Mouse (Mus musculus) lung, postnatal 14 days (tissue): ENCODE results near the gene Galnt2.

ENCODE experiments used
- DNase-seq: peaks from one replicate; pipeline ENCODE4 v3.0.0; 2021

The Galnt2 gene

DNA sequence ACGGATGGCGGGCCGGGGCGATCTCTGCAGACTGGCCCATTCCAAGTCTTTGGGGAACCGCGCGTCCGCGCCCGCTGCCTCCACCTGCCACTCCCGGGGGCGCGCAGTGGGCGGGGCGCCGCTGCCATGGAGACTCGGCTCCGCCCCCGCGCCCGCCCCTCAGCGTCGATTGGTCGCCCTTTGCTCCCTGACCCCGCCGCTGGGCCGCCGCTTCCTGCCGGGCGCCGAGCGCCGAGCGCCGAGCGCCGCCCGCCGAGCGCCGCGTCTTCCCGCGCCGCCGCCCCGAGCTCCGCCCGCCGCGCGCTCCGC lies at the start of gene Galnt2:
Galnt2 (plus strand) TSS at position 216 of the 309 bp plus-strand sequence.
- DNase-seq, result peak; percentile 91

DNA sequence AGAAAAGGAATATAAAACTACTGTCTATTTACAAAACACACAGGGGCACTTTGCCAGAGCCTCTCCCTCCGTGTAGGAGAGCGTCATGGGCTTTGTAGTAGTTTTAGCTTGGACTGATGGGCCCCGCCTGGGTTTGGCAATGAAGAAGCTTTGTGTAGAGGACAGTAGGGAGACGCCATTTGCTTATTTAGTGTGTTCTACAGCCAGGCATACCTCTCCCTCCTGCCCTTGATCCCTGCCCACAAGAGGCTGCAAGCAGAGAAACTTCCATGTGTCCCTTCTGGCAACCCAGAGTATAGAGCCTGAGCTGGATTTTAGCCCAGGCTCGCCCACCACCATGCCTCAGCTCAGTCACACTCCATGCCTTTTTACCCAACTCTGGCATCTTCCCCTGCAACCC lies 49.4 kb upstream of the Galnt2 start:
- peak; percentile 49 for DNase-seq

DNA sequence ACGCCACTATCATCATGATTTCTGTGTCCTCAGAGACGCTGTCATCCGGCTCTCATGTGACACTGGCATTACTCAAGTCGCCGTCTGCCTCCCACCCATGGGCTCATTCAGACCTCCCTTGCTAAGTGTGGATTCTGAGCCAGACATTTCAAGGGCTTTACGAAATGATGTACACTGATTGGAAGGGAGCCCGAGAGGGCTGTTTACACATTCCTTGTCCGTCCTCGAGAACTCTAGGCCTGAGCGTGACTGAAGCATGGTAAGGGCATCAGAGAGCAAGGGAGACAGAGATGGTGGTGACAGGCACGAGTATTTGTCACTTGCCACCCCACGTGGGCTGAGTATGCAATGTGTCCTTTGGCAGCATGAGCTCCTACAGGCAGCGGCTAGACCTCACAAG lies 49.0 kb upstream of the Galnt2 start:
- DNase-seq, result peak; percentile 77

DNA sequence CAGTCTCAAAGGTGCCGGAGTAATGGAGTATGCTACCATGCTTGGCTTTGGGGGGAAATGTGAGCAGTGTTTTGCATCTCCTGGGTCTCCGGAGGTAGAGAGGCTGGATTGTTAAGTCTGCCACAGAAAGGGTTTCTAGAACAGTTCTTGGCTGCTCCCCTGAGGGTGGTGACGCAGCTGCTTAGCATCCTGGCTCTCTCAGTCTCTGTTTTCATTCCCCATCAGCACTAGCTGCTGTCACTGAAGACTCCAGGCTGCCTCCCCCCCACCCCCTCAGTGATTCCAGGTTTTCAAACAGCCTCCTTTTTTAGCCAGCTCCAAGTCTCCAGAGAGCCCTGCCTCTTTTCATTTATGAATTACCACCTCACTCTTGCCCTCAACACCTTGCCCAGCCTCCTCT lies 47.1 kb upstream of the Galnt2 start:
- DNase-seq, result peak; percentile 28

DNA sequence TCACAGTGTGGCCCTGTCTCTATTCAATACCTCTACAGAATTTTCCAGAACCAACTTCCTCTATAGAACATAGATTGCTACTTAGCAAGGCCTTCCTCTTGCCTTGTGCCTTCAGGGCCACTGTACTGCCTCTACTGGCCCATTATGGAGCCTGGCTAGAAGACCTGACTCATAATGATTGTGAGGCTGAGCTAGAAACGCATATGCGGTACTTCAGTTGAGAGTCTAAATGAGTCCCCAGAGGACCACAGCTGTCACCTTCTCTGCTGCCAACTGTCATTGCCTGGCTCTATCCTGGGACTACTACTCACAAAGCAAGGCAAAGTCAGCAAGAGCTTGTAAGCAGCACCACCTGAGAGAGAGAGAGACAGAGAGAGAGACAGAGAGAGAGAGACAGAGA lies 46.7 kb upstream of the Galnt2 start:
- no peak for DNase-seq

DNA sequence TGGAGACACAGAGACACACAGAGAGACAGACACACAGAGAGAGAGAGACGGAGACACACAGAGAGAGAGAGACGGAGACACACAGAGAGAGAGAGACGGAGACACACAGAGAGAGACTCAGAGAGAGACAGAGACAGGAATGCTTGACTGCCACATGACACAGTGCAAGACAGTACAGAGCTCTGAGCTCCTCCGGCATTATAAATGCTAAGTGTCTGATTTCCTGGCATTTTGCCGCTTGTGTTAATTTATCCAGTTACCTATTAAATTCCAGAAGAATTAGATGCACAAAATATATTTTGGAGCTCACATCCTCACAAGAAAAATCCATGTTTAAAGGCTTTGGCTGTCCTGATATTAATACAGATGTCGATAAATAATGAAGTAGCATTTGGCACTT lies 46.1 kb upstream of the Galnt2 start:
- DNase-seq, result no peak

DNA sequence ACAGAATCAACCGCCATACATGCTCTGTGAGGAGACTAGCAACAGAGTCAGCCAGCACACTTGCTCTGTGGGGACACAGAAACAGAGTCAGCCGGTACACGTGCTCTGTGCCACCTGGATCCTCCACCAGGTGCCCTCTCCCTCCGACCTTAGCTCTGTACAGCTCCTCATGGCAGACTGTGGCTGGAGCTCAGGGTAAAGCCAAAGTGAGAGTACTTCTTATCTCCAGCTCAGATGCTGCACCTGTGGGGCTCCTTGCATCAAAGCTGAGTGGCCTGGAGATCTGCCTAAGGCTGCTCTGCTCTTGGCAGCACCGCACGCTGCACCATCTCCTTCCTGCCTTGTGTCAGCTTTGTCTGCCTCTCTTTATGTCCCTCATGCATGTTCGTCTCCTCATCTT lies 40.8 kb upstream of the Galnt2 start:
- DNase-seq, result no peak

DNA sequence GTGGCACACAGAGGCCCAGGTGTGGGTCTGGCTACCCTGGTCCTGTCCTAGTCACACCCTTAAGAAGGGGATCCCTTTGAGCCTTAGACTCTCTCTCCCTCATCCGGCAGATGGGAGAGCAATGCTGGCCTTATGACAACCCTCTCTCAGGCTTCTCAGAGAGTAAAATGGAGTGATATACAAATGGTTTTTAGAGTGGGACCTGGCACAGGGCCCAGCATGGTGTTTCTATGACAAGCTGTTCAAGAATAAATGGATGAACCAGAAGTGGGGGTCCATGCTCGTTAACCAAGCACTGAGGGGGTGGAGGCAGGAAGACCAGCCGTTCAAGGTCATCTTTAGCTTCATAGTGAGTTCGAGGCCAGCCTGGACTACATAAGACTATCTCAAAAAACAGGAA lies 38.9 kb upstream of the Galnt2 start:
- no peak for DNase-seq

DNA sequence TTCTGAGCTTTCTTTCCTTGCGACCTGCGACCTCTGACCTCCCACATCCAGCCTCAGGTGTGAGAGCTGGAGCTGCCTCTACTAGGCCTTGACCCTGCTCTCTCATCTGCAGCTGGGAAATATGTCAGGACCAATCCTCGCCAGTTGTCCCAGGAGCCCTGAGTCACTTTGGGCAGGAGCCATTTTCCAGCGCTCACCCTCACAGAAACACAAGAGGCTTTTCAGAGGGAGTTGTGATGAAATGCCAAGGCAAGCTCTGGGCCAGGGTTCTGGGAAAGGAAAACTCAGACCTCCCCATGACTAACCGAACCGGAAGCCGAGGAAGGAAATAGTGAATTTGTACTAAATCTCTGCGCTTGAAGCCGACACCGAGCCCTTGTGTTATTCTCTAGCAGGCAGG lies 38.2 kb upstream of the Galnt2 start:
- DNase-seq, result peak; percentile 69

DNA sequence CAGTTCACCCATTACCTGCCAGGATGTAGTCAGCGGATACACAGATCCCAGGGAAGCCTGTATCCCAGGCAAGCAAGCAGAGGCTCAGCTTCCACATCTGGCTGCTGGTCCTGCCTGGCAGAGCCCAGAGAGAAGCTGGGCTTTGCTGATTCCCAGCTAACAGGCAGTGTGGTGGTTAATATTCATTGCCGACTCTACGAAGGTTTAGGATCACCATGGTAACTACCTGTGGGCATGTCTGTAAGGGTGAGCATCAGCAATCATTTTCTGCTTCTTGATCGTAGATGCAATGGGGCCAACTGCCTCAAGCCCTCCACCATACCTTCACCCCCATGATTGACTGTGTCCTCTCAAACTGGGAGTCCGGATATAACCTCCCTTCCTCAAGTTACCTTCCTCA lies 37.2 kb upstream of the Galnt2 start:
- no peak for DNase-seq

DNA sequence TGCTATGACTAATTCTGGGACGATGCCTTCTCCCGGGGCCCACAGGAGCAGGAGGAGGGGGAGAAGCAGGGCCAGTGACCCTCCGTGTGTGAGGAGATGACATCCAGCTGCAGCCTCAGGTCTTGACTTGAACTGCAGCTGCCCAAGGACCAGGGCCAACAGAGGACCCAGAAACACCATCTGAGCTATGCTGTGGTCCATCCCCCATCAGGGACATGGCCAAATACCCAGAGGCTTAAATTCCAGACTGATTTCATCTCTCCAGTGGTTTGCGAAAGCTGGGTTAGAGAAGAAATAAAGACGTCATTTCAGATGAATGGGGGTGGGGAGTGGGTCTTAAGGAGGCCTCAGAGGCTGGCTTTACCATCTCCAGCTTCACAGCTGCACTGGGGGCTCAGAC lies 35.0 kb upstream of the Galnt2 start:
- DNase-seq, result peak; percentile 75

DNA sequence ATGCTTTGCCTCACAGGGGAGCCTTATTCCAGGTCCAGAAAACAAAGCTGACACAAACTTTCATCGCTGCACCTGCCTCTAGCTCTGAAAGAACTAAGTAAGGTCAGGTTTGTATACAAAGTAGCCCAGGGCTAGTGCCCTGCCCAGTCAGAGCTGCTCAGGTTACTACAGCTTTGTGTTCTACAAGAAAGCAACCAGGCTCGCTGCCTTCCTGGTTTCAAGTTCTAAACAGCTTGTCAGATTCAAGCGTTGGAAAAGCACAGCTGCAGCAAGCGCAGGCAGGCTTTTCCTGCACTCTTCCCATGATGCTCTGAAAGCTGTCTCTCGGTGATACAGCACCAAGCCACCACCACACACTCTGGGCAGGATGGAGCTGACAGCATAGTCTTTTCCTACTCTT lies 34.4 kb upstream of the Galnt2 start:
- no peak for DNase-seq

DNA sequence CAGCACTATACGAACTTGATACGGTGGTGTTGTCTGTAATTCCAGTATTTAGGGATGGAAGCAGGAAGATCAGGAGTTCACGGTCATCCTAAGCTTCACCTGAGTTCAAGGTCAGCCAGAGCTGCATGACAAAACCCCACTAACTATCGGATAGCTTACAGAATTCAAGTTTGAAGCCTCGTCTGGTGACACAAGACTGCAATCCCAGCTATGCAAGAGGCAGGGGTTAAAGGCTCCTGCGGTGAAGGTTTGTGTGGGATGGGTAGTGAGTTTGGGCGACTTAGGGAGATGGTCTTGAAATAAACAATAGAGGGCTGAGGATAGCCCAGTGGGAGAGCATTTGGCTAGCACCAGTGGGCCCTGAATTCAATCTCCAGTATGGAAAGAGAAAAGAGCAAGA lies 33.0 kb upstream of the Galnt2 start:
- no peak for DNase-seq

DNA sequence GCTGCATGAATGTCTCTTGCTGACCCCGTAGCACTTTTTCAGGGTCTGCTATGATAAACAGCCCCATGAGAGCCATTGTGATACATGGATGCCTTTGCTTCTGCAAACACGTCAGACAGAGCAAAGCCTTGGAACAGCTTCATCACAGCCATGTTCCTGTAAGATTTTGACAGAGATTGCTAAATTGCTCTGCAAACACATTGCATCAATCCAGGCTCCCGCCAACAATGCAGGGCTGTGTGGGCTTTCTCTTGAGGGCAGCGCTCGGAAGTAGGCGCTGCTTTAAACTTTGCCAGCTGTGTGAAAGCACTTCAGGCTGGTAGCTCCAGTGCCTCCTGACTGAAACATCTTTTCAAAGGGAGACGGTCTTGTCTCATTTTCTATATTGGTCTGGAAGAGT lies 30.8 kb upstream of the Galnt2 start:
- peak; percentile 45 for DNase-seq

DNA sequence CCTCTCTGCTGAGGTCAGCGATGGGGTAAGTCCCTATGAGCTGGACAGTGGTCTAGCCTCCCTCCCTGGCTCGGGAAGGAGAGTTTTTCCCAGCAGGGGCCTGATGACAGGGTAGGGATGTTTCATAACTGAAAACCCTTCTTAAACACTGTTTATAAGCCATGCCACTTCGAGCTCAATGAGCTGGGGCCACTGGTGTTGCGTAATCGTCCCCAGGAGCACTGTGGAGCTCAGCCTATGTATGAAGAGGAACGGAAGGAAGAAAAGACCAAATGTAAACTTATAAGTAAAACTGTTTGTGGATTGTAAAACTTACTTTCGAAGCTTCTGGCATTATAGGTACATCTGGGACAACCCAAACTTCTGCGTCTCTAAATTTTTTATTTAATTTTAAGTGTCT lies 29.5 kb upstream of the Galnt2 start:
- DNase-seq, result peak; percentile 43

DNA sequence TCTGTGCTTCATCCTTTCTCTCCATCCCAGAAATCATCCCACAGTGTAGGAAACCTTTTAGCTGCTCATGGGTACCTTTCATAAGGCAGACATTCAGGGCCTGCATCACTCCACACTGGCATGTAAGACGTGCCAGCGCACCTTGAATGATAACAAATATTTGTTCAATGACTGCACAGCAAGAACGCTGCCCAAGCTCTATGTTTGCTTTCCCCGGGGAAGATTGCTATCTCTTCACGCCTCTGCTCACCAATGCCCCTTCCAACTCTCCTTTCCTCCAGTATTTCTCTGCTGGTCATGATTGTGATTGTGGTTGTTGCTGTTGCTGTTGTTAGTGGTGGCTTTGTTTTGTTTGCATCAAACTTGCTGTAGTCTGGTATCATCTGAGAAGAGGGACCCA lies 28.3 kb upstream of the Galnt2 start:
- no peak for DNase-seq

DNA sequence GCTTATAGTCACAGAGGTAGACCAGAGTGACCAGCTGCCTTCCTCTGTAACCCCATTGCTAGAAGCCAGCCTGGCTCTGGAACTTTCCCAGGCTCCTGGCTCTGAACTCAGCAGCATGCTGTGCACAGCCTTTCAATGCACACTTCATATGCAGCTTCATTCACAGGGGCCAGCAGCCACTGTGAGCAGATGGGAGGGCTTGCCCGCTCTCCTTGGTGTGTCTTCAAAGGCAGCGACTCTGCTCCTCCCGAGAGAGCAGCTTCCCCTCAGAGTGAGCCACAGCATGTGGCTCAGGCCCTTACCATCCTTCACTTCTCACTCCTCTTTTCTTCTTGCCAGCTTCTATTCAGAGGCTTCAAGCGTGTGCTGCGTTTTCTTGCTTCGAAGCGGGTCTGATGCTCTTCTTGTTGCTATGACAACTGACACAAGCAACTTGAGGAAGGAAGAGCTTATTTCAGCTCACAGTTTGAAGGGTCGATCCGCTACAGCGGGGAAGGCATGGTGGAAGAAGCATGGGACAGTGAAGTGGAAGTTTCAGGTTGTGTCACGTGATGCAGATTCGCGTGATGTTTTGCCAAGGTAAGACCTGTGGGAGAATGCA lies 27.1 kb upstream of the Galnt2 start:
- no peak for DNase-seq

DNA sequence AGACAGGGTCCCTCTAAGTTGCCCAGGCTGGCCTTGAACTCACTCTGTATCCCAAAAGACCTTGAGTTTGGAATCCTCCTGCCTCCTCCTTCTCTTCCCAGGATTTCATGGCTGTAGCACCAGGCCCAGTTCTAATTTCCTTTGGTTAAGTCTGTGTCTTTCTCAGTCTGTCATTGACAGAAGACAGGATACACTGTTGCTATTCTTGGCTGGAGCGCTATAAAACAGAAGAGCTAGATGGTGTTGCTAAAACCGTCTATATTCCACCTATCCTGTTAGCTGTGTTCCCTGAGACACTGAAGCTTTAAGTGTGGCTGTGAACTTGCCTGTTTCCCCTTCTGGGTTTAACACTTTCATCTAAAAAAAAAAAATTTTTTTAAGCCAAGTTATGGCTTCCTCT lies 19.0 kb upstream of the Galnt2 start:
- no peak for DNase-seq

DNA sequence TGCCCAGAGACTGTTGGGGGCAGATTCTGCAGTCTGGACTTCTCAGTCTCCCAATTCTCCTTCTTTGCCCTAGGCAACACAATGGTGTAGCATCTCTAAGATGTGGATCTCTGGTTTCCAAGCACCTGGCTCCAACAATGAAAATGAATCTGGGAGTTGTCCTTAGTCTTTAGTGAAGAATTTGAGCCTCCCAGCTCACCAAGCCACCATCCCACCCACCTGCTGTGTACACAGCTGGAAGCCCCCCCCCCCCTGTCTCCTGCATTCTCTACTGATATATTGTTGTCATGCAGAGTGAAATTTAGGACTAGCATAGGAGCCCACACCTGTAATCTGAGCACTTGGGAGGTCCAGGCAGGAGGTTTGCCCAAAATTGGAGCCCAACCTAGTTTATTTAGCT lies 14.2 kb upstream of the Galnt2 start:
- no peak for DNase-seq

DNA sequence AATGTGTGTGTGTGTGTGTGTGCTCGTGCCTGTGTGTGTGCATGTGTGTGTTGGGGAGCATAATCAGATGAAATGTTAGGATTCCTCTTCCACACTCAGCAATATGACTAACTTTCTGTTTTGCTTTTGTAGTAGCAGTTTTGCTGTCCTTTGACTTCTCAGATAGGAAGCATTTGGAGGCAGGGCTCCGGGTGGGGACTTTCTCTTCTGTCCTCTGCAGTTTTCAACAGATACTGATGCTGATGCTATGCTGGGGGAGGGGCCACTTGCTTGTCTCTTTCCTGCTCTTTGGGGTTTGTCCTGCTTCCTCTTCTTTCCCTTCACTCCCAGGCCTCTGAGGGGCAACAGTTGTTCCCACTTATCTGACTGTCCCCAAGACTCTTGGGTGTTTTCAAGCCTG lies 1.3 kb upstream of the Galnt2 start:
- no peak for DNase-seq

DNA sequence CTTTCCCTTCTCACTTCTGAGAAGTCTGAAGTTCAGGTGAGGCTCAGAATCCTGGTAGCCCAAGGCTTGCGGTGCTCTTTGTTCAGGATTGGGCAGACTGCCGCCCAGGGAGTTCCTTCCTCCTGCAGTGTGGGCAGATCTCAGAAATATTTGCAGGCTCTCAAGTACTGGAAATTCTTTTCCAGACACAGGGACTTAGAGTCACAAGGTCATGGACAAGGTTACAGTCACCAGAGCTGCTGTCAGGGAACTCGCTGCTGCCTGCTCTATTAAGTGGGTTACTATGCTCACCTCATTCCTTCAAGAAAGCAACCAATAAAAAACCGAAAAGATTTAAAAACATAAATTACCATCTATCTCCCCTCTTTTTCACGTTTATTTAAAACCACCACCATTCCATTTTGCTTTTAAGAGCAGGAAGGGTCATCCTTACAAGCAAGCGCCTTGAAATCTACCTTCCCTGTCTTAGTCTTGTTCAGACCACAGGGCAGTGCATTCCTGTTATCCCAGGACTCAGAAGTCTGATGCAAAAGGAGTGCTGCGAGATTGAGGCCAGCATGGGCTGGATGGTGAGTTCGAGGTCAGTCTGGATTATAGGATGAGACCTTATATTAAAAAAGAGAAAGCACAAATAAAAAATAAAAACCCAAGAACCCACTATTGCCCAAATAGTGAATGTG lies 555 bp upstream of the Galnt2 start:
- no peak for DNase-seq

DNA sequence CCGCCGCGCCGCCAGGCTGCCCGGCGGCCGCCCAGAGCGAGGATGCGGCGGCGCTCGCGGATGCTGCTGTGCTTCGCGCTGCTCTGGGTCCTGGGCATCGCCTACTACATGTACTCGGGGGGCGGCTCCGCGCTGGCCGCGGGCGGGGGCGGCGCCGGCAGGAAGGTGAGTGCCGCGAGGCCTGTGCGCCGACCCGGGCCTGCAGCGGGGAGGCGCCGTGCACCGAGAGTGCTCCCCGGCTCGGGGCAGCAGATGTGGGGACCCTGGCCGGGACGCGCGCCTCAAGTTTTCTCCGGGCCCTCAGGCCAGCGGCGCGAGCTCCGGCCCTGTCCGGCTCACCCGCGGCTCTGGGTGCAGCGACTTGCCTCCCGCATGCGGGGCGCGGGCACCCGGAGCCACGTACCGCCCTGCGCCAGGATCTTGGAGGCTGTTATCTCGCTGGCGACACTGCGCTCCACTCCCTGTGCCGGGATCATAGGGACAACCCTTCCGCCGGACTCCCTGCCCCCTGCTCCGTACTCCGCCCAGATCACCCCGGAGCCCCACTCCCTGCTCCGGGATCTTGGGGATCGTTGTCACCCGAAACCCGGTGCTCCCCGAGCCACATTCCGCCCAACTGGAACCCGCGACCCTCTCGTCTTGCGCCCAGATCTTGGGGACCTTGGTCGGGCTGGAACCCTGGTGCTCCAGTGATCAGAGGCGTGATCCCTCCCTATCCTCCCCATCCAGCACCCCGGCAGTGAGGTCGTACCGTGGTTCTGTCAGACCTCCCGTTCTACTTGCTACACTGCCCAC lies 491 bp downstream of the Galnt2 start:
- peak; percentile 32 for DNase-seq

DNA sequence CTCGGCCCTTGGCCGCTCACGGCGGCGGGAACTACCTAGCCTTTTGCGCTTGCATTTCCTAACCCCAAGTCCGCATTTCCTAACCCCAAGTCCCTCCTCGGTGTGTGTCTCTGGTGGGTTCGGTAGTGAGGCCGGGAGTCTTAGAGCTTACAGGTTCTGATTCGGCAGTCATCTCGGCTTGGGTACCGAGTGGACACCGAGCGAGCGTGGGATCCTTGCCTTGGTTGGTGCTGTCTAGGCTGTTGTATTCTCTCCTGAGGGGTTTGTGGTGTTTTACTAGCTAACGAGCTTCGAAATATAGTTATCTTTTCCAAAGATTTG lies 1.0 kb downstream of the Galnt2 start:
- DNase-seq, result no peak

DNA sequence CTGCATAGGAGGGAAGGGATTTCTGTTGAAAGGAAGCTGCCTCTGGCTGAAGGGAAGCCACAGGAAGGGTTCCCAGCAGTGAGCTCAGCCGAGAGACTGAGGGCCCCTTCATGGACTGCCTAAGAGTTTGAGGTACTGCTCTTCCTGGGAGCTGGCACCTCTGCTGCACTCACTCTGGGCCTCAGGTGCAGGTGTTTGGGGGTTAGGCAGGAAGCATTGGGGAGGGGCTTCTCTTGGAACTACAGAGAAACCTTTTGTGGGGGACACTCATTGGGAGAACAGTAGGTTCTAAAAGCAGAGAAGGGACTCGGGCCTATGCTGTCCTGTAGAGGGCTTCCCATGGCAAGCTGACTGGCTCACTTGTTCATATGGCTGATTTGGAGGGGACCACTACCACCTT lies 3.3 kb downstream of the Galnt2 start:
- DNase-seq, result no peak

DNA sequence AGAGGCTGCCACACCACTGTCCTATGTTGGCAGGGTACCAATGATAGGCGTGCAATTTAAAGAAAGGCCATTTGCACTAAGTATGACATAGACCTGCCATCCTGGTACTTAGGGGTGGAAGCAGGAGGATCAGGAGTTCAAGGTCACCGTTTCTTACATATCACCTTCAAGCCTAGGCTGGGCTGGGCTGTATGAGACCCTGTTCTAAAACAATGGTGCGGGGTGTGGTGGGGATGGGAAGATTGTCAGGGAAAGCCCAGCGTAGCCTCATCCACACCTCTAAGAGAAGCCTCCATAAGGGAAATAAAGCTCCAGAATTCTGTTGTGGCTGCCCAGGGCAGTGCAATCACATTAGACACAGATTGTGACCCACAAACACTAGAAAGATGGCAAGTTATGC lies 4.3 kb downstream of the Galnt2 start:
- DNase-seq, result no peak
